Mouse (Mus musculus) C2C12 (cell line): ENCODE measurements around the gene Zfyve26. TPM values are rescaled to one million over a fixed set of nuclear protein-coding genes. Genes with fewer than 3 reads are reported as not detected.

Experiments used
- H3K27me3 ChIP-seq: one replicate; pipeline ENCODE4 v1.6.1; 2011; ENCODE audit not compliant: control insufficient read depth, insufficient read depth, insufficient read length
- H3K36me3 ChIP-seq: one replicate; pipeline ENCODE4 v1.6.1; 2011; ENCODE audit not compliant: control insufficient read depth, insufficient read depth
- H3K4me3 ChIP-seq: one replicate; pipeline ENCODE4 v1.5.1; 2011; ENCODE audit warnings: mild to moderate bottlenecking, control low read depth; ENCODE audit not compliant: poor library complexity, insufficient read depth, severe bottlenecking
- H3K79me2 ChIP-seq: one replicate; pipeline ENCODE4 v1.6.1; 2011; ENCODE audit not compliant: control insufficient read depth, insufficient read depth
- H3K79me3 ChIP-seq: one replicate; pipeline ENCODE4 v1.6.1; 2011; ENCODE audit warnings: low read depth, control low read depth
- H3ac ChIP-seq: one replicate; pipeline ENCODE3; 2011; ENCODE audit warnings: low read depth; ENCODE audit not compliant: control insufficient read depth, insufficient read length
- CEBPB ChIP-seq: IDR thresholded peaks from one replicate; pipeline ENCODE4 v1.6.1; 2011; ENCODE audit warnings: low read depth, mild to moderate bottlenecking, control low read depth, moderate library complexity
- CTCF ChIP-seq: IDR thresholded peaks from one replicate; pipeline ENCODE4 v1.5.1; 2011; ENCODE audit not compliant: control insufficient read depth, insufficient read depth, insufficient read length
- FOSL1 ChIP-seq: IDR thresholded peaks from one replicate; pipeline ENCODE4 v1.8.0; 2011; ENCODE audit warnings: mild to moderate bottlenecking, low read length; ENCODE audit not compliant: poor library complexity, insufficient read depth, severe bottlenecking
- MAX ChIP-seq: IDR thresholded peaks from one replicate; pipeline ENCODE4 v1.6.1; 2011; ENCODE audit warnings: mild to moderate bottlenecking, control low read depth
- MYOD1 ChIP-seq: IDR thresholded peaks from one replicate; pipeline ENCODE4 v1.6.1; 2011; ENCODE audit warnings: low read depth; ENCODE audit not compliant: control insufficient read depth, insufficient read length
- MYOG ChIP-seq: IDR thresholded peaks from one replicate; pipeline ENCODE4 v1.6.1; 2011; ENCODE audit not compliant: control insufficient read depth, insufficient read length; ENCODE audit errors: extremely low read depth
- USF1 ChIP-seq: IDR thresholded peaks from one replicate; pipeline ENCODE4 v1.6.1; 2011; ENCODE audit warnings: low read depth, mild to moderate bottlenecking, control low read depth, moderate library complexity
- polyA plus RNA-seq: library from polyadenylated mRNA; unstranded; fragments of >200 nt; fragmentation: generic; extraction: Trizol; gene quantifications from one replicate; pipeline ENCODE4 v1.2.1, GENCODE M21; 2012; ENCODE audit warnings: missing spikeins

Zfyve26 gene
- polyA plus RNA-seq, 1 experiment = 6.4 TPM

- no peaks in the 10 kb centered on the region for H3K27me3 ChIP-seq
- H3ac ChIP-seq = no peak overlapping the region
- H3K36me3 ChIP-seq = no peaks in the 10 kb centered on the region
- TF ChIP-seq CTCF (no peak), MAX (no peak), MYOD1 (no peak), CEBPB (no peak), MYOG (no peak), USF1 (no peak), FOSL1 (no peak)
- H3K79me3 ChIP-seq = no peaks in the 10 kb centered on the region
- H3K79me2 ChIP-seq = no peaks in the 10 kb centered on the region
- no peak overlapping the region for H3K4me3 ChIP-seq
Measured at GRCm38 (mm10) chr12:79313721-79314120, 17.6 kb upstream of the Zfyve26 start.

GRCm38 (mm10) chr12:79306013-79306412 lies 9.9 kb upstream of the Zfyve26 start:
- Histone ChIP-seq H3K79me3 (no peaks in the 10 kb centered on the region), H3ac (no peak overlapping the region)
- no peak for TF ChIP-seq CTCF
- TF ChIP-seq MAX = no peak
- no peak for TF ChIP-seq FOSL1

GRCm38 (mm10) chr12:79305131-79305530 lies 9.0 kb upstream of the Zfyve26 start:
- H3K4me3 ChIP-seq = no peak overlapping the region
- no peaks in the 10 kb centered on the region for H3K79me2 ChIP-seq
- no peak overlapping the region for H3ac ChIP-seq
- peaks cover 8% of the 10 kb centered on the region for H3K36me3 ChIP-seq
- no peak for TF ChIP-seq CTCF
- no peak for TF ChIP-seq FOSL1
- no peak for TF ChIP-seq MYOD1
- TF ChIP-seq USF1 = no peak
- TF ChIP-seq MYOG = no peak
- no peak for TF ChIP-seq CEBPB
- TF ChIP-seq MAX = no peak
- no peaks in the 10 kb centered on the region for H3K79me3 ChIP-seq
- no peaks in the 10 kb centered on the region for H3K27me3 ChIP-seq

More at GRCm38 (mm10) chr12:79306013-79306412, 9.9 kb upstream of the Zfyve26 start:
- Histone ChIP-seq H3K36me3 (peaks cover 8% of the 10 kb centered on the region), H3K27me3 (no peaks in the 10 kb centered on the region), H3K79me2 (no peaks in the 10 kb centered on the region), H3K4me3 (no peak overlapping the region)

GRCm38 (mm10) chr12:79301802-79302201 lies 5.7 kb upstream of the Zfyve26 start:
- Histone ChIP-seq H3K4me3 (no peak overlapping the region), H3ac (no peak overlapping the region), H3K27me3 (no peaks in the 10 kb centered on the region), H3K36me3 (peaks cover 8% of the 10 kb centered on the region), H3K79me3 (no peaks in the 10 kb centered on the region), H3K79me2 (no peaks in the 10 kb centered on the region)
- TF ChIP-seq FOSL1 (no peak), MYOD1 (no peak), MAX (no peak), CEBPB (no peak), MYOG (no peak), USF1 (no peak), CTCF (no peak)

GRCm38 (mm10) chr12:79297884-79298636 lies 2.0 kb upstream of the Zfyve26 start:
- Histone ChIP-seq H3K79me2 (peaks cover 8% of the 10 kb centered on the region), H3K36me3 (peaks cover 9% of the 10 kb centered on the region), H3K4me3 (peak overlapping the region; percentile 67), H3ac (peak overlapping the region; percentile 18), H3K27me3 (no peaks in the 10 kb centered on the region), H3K79me3 (no peaks in the 10 kb centered on the region)
- no peak for TF ChIP-seq FOSL1
- no peak for TF ChIP-seq MYOD1
- TF ChIP-seq CTCF = no peak
- no peak for TF ChIP-seq USF1
- TF ChIP-seq MAX = no peak
- no peak for TF ChIP-seq MYOG
- TF ChIP-seq CEBPB = no peak
